Mouse (Mus musculus) CD4-positive, CD25-positive, alpha-beta regulatory T cell, adult 2 months (primary cell): ENCODE measurements around the gene Gm2a.

Experiments used
- DNase-seq: peaks from one replicate; pipeline ENCODE4 v3.0.0-alpha.2; 2012; ENCODE audit warnings: low read depth, low spot score

Gm2a gene

GRCm38 (mm10) chr11:55131077-55131742 is 33.3 kb downstream of the Gm2a start:
- peak; percentile 93 for DNase-seq

GRCm38 (mm10) chr11:55131946-55132345 is 34.0 kb downstream of the Gm2a start:
- DNase-seq = peak; percentile 77

GRCm38 (mm10) chr11:55133204-55133603 is 35.3 kb downstream of the Gm2a start:
- DNase-seq = no peak

GRCm38 (mm10) chr11:55134407-55134806 is 36.5 kb downstream of the Gm2a start:
- no peak for DNase-seq

- DNase-seq = no peak
Observed at GRCm38 (mm10) chr11:55134871-55135270, 37.0 kb downstream of the Gm2a start.

GRCm38 (mm10) chr11:55136770-55137547 is 39.0 kb downstream of the Gm2a start:
- DNase-seq = peak; percentile 96

GRCm38 (mm10) chr11:55137646-55138045 is 39.7 kb downstream of the Gm2a start:
- no peak for DNase-seq

GRCm38 (mm10) chr11:55141502-55141901 is 43.6 kb downstream of the Gm2a start:
- no peak for DNase-seq

- DNase-seq = no peak
Observed at GRCm38 (mm10) chr11:55144011-55144410, 46.1 kb downstream of the Gm2a start.

GRCm38 (mm10) chr11:55146855-55147254 is 48.9 kb downstream of the Gm2a start:
- DNase-seq = no peak

GRCm38 (mm10) chr11:55147423-55147822 is 49.5 kb downstream of the Gm2a start:
- DNase-seq = no peak

- peak; percentile 55 for DNase-seq
Observed at GRCm38 (mm10) chr11:55148461-55148860, 50.5 kb downstream of the Gm2a start.

- no peak for DNase-seq
Observed at GRCm38 (mm10) chr11:55151608-55152007, 53.7 kb downstream of the Gm2a start, which contains the start of gene Slc36a3. Gene Slc36a3, minus strand, starts transcription at chr11:55151708.

- no peak for DNase-seq
Observed at GRCm38 (mm10) chr11:55154398-55155069, 56.6 kb downstream of the Gm2a start.

- peak; percentile 37 for DNase-seq
Observed at GRCm38 (mm10) chr11:55155070-55155421, 57.1 kb downstream of the Gm2a start.

GRCm38 (mm10) chr11:55158785-55159359 is 61.0 kb downstream of the Gm2a start:
- peak; percentile 94 for DNase-seq
